Mouse (Mus musculus) spleen, embryonic (tissue): ENCODE measurements around the gene Zbtb44.

Experiments used
- CTCF ChIA-PET: fragments of 350-600 bp; sonication (Branson Sonifier 250); formaldehyde crosslinking; loops from one replicate; lab custom pipeline; 2022; lab: Charles Lee

Zbtb44 gene

GRCm38 (mm10) chr9:31058723-31059122, 28.3 kb downstream of the Zbtb44 start:
- CTCF ChIA-PET, result no interaction called here

- CTCF ChIA-PET, result interaction anchor here (1.1 kb wide), 1 partner anchor 15 kb away, joined by 7 read pairs; no protein-coding TSS in a partner anchor
Observed at GRCm38 (mm10) chr9:31070706-31071105, 40.3 kb downstream of the Zbtb44 start.

GRCm38 (mm10) chr9:31072256-31072655, 41.8 kb downstream of the Zbtb44 start:
- CTCF ChIA-PET, result no interaction called here

GRCm38 (mm10) chr9:31073797-31074196, 43.4 kb downstream of the Zbtb44 start:
- CTCF ChIA-PET, result no interaction called here

- CTCF ChIA-PET, result no interaction called here
Observed at GRCm38 (mm10) chr9:31074836-31075235, 44.4 kb downstream of the Zbtb44 start.

GRCm38 (mm10) chr9:31080726-31081125, 50.3 kb downstream of the Zbtb44 start:
- CTCF ChIA-PET, result no interaction called here

- CTCF ChIA-PET, result interaction anchor here (0.7 kb wide), 1 partner anchor 551 kb away, joined by 5 read pairs; no protein-coding TSS in a partner anchor
Observed at GRCm38 (mm10) chr9:31082054-31082666, 51.7 kb downstream of the Zbtb44 start.

GRCm38 (mm10) chr9:31082771-31083170, 52.3 kb downstream of the Zbtb44 start:
- CTCF ChIA-PET, result no interaction called here

- CTCF ChIA-PET, result interaction anchor here (0.7 kb wide), 1 partner anchor 14 kb away, joined by 7 read pairs; no protein-coding TSS in a partner anchor
Observed at GRCm38 (mm10) chr9:31085556-31085955, 55.1 kb downstream of the Zbtb44 start.

- CTCF ChIA-PET, result interaction anchor here (0.7 kb wide), 1 partner anchor 15 kb away, joined by 7 read pairs; no protein-coding TSS in a partner anchor
Observed at GRCm38 (mm10) chr9:31086085-31086753, 55.8 kb downstream of the Zbtb44 start.

- CTCF ChIA-PET, result no interaction called here
Observed at GRCm38 (mm10) chr9:31086754-31087145, 56.3 kb downstream of the Zbtb44 start.

- CTCF ChIA-PET, result no interaction called here
Observed at GRCm38 (mm10) chr9:31087466-31087865, 57.0 kb downstream of the Zbtb44 start.

- CTCF ChIA-PET, result no interaction called here
Observed at GRCm38 (mm10) chr9:31088116-31088515, 57.7 kb downstream of the Zbtb44 start.

- CTCF ChIA-PET, result no interaction called here
Observed at GRCm38 (mm10) chr9:31088883-31089282, 58.4 kb downstream of the Zbtb44 start.

GRCm38 (mm10) chr9:31089541-31089940, 59.1 kb downstream of the Zbtb44 start:
- CTCF ChIA-PET, result no interaction called here

- CTCF ChIA-PET, result no interaction called here
Observed at GRCm38 (mm10) chr9:31090081-31091023, 59.9 kb downstream of the Zbtb44 start.

- CTCF ChIA-PET, result no interaction called here
Observed at GRCm38 (mm10) chr9:31091162-31091581, 60.7 kb downstream of the Zbtb44 start.

- CTCF ChIA-PET, result no interaction called here
Observed at GRCm38 (mm10) chr9:31092111-31092832, 61.8 kb downstream of the Zbtb44 start.

- CTCF ChIA-PET, result no interaction called here
Observed at GRCm38 (mm10) chr9:31092833-31093195, 62.4 kb downstream of the Zbtb44 start.

- CTCF ChIA-PET, result interaction anchor here (0.7 kb wide), 1 partner anchor 680 kb away, joined by 3 read pairs; no protein-coding TSS in a partner anchor
Observed at GRCm38 (mm10) chr9:31097088-31098082, 66.9 kb downstream of the Zbtb44 start.
